Mouse (Mus musculus): ENCODE results near the gene Sgf29.

DNA sequence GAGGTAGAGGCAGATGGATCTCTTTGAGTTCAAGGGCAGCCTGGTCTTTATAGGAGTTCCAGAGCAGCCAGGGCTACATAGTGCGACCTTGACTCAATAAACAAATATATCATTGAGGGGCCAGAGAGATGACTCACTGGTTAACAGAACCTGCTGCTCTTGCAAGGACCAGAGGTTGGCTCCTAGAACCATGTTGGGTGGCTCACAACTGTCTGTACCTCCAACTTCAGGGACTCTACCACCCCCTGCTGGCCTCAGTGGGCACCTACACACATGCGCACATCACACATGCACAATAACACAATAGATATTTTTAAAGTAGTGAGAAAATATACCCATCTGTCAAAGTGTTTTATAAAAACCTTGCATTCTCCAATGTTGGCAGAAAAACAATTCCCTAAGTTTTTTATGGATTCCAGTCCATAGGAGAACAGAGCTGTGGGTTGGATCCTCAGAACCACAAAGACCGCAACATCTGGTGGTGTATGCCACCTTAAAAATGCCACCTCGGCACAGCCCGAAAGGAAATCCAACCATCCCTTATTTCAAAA lies 69.8 kb downstream of the Sgf29 start:
- no peak for TF ChIP-seq POLR2A (IDR thresholded peaks at IDR 0.05; ENCODE audit: borderline replicate concordance, extremely low read depth, low read depth, low read length)
- TF ChIP-seq CTCF (IDR thresholded peaks at IDR 0.05; ENCODE audit: insufficient read depth, low read length), result 0 out of 2 replicates have a peak, but pooled peaks have one; percentile 31

Data from lung, adult 2 months (tissue).